Mouse (Mus musculus): ENCODE measurements around the gene Slc36a3. TPM values are rescaled to one million over a fixed set of nuclear protein-coding genes. Genes with fewer than 3 reads are reported as not detected.

Gene Slc36a3
- polyA plus RNA-seq, 1 experiment = 0.11 TPM

DNA sequence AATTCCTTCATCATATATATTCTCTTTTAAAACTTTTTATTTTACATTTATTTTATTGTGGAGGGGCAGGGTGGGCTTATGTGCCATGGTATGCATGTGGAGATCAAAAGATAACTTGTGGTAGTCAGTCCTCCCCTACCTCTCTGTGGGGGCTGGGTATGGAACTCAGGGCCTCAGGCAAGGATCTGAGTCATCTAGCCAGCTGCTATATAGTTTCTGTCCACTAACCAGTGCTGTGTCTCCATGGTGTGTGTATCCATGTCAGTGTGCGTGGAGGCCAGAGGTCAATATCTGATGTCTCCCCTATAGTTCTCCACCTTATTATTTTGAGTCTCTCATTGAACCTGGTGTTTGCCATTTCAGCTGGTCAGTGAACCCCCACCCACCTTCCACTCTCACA lies 17.1 kb downstream of the Slc36a3 start:
- Histone ChIP-seq H3K4me1 (ENCODE audit: control insufficient read depth, insufficient read depth, low read length) (no peaks in the 10 kb centered on the region), H3K4me3 (ENCODE audit: insufficient read depth, low read depth, low read length) (no peak overlapping the region), H3K36me3 (ENCODE audit: control insufficient read depth, insufficient read depth, low read length) (no peaks in the 10 kb centered on the region), H3K27me3 (replicated peaks; ENCODE audit: control insufficient read depth, insufficient read depth, low read length) (no peaks in the 10 kb centered on the region), H3K27ac (ENCODE audit: insufficient read depth, low read depth, low read length) (no peak overlapping the region)
- DNase-seq = no peak
- 100% methylated on average over 1 of the region's 1 CpGs for WGBS
- no peak for TF ChIP-seq POLR2A (IDR thresholded peaks at IDR 0.05; ENCODE audit: low read depth, low read length)
- TF ChIP-seq CTCF (conservative IDR thresholded peaks at IDR 0.05; ENCODE audit: insufficient read depth, insufficient read length, low read depth, low read length) = no peak

DNA sequence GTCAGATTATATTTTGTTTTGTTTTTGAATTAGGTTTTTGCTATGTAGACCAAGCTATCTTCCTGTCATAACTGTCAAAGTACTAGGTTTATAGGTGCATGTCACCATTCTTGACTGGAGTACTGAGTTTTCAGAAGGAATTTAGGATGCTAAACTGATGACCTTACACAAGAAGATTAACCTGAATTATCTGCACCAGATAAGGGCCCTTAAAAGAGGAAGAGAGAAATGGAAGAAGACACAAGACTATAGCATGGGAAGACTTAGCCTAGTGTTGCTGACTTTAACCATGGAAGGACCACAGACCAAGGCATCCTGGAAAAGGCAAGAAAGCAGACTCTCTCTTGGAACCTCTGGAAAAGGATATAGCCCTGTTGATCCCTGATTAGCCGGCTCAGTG lies 18.3 kb downstream of the Slc36a3 start:
- H3K4me3 ChIP-seq (ENCODE audit: insufficient read depth, low read depth, low read length) = no peak overlapping the region
- H3K27ac ChIP-seq (ENCODE audit: insufficient read depth, low read depth, low read length) = no peak overlapping the region
- no peaks in the 10 kb centered on the region for H3K4me1 ChIP-seq (ENCODE audit: control insufficient read depth, insufficient read depth, low read length)
- TF ChIP-seq CTCF (conservative IDR thresholded peaks at IDR 0.05; ENCODE audit: insufficient read depth, insufficient read length, low read depth, low read length) (no peak), POLR2A (IDR thresholded peaks at IDR 0.05; ENCODE audit: low read depth, low read length) (no peak)
- no peaks in the 10 kb centered on the region for H3K27me3 ChIP-seq (replicated peaks; ENCODE audit: control insufficient read depth, insufficient read depth, low read length)
- H3K36me3 ChIP-seq (ENCODE audit: control insufficient read depth, insufficient read depth, low read length) = no peaks in the 10 kb centered on the region
- DNase-seq = no peak
- WGBS = 100% methylated on average over 1 of the region's 1 CpGs

DNA sequence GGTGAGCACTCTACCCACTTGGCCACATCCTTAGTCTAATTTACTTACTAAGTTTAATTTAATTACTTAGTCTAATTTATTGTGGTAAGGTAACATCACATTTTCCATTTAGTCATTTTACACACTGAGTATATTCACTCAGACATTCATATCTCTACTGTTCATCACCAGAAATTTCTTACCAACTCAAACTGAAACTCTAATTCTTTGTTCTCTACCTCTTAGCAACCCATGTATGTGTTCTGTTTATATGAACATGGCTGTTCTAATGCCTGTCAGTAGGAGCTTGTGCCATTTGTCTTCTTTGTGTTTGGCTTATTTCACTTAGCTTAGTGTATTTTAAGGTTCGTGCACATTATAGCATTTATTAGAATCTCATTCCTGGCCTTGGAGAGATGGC lies 19.6 kb downstream of the Slc36a3 start:
- DNase-seq = no peak
- TF ChIP-seq CTCF (conservative IDR thresholded peaks at IDR 0.05; ENCODE audit: insufficient read depth, insufficient read length, low read depth, low read length) (no peak), POLR2A (IDR thresholded peaks at IDR 0.05; ENCODE audit: low read depth, low read length) (no peak)
- no peaks in the 10 kb centered on the region for H3K36me3 ChIP-seq (ENCODE audit: control insufficient read depth, insufficient read depth, low read length)
- 67% methylated on average over 1 of the region's 1 CpGs for WGBS
- no peaks in the 10 kb centered on the region for H3K4me1 ChIP-seq (ENCODE audit: control insufficient read depth, insufficient read depth, low read length)
- H3K4me3 ChIP-seq (ENCODE audit: insufficient read depth, low read depth, low read length) = no peak overlapping the region
- no peaks in the 10 kb centered on the region for H3K27me3 ChIP-seq (replicated peaks; ENCODE audit: control insufficient read depth, insufficient read depth, low read length)
- H3K27ac ChIP-seq (ENCODE audit: insufficient read depth, low read depth, low read length) = no peak overlapping the region

DNA sequence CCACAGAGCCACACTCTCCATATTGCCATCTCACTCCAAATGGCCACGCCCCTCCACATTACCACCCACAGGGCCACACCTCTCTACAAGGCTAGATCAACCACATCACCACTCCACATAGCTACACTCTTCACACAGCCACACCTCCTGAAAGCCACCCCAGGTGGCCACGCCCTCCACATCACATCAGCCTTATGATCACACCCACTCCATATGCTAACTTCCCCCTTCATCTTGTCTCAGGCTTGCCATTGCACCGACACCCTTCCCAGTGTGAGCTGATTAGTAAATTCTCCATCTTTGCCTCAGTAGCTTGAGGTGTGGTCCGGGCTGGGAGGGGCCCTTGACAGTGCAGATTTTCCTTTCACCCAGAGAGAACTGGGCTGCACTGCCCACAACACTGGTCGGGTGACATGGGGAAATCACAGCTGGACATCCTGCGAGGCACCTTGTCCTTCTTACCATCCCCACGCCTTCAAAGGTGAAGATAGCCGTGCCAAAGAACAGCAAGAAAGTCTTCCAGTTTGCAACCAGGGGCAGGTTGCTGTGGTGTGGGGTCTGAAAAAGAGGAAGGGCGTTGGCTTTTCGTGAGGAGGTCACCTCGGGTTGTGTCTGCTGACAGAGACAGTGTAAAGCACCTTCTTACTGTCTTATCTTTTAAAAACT lies 20.3 kb downstream of the Slc36a3 start:
- H3K27ac ChIP-seq (ENCODE audit: insufficient read depth, low read depth, low read length) = no peak overlapping the region
- H3K4me1 ChIP-seq (ENCODE audit: control insufficient read depth, insufficient read depth, low read length) = no peaks in the 10 kb centered on the region
- TF ChIP-seq POLR2A (IDR thresholded peaks at IDR 0.05; ENCODE audit: low read depth, low read length) = no peak
- H3K36me3 ChIP-seq (ENCODE audit: control insufficient read depth, insufficient read depth, low read length) = no peaks in the 10 kb centered on the region
- DNase-seq = no peak
- no peak overlapping the region for H3K4me3 ChIP-seq (ENCODE audit: insufficient read depth, low read depth, low read length)
- H3K27me3 ChIP-seq (replicated peaks; ENCODE audit: control insufficient read depth, insufficient read depth, low read length) = no peaks in the 10 kb centered on the region
- WGBS = 89% methylated on average over 11 of the region's 11 CpGs

DNA sequence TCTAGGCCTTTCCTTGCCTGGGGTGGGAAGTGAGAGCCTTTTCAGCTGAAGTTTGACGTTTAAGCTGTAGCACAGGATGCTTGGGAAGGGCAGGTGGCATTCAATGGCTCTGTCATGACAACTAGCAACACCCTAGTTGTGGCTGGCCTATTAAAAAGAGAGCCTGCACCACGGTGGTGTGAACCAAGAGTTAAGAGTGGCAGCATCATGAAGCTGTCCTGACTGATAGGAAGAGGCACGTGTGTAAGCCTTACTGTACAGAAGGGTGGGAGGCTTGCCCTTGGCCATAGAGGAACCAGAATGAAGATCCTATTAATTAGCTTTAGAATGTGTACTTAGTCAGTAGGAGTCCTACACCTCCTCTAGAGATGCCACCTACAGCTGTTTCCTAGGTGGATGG lies 23.1 kb downstream of the Slc36a3 start:
- 73% methylated on average over 3 of the region's 3 CpGs for WGBS
- no peaks in the 10 kb centered on the region for H3K4me1 ChIP-seq (ENCODE audit: control insufficient read depth, insufficient read depth, low read length)
- no peaks in the 10 kb centered on the region for H3K36me3 ChIP-seq (ENCODE audit: control insufficient read depth, insufficient read depth, low read length)
- TF ChIP-seq CTCF (conservative IDR thresholded peaks at IDR 0.05; ENCODE audit: insufficient read depth, insufficient read length, low read depth, low read length) (no peak), POLR2A (IDR thresholded peaks at IDR 0.05; ENCODE audit: low read depth, low read length) (no peak)
- H3K4me3 ChIP-seq (ENCODE audit: insufficient read depth, low read depth, low read length) = no peak overlapping the region
- H3K27ac ChIP-seq (ENCODE audit: insufficient read depth, low read depth, low read length) = no peak overlapping the region
- no peaks in the 10 kb centered on the region for H3K27me3 ChIP-seq (replicated peaks; ENCODE audit: control insufficient read depth, insufficient read depth, low read length)
- DNase-seq = no peak

DNA sequence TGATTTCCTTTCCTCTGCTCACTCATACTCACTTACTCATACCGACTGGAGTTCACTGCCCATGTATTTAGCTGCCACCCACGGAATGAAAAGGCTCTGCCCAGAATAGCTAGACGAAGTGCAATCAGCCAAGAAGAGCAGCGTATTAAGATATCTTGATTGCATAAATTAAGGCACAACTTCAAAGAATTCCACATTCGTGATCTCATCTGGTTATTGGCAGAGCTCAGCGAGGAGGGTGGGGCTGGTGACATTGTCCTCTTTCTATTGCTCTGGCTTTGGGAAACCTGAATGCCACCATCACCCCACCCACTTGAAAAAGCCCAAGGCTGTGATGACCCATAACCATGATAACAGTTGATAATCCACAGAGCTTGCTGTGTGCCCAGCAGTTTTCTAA lies 23.6 kb downstream of the Slc36a3 start:
- H3K36me3 ChIP-seq (ENCODE audit: control insufficient read depth, insufficient read depth, low read length) = no peaks in the 10 kb centered on the region
- no peak for TF ChIP-seq CTCF (conservative IDR thresholded peaks at IDR 0.05; ENCODE audit: insufficient read depth, insufficient read length, low read depth, low read length)
- no peak for TF ChIP-seq POLR2A (IDR thresholded peaks at IDR 0.05; ENCODE audit: low read depth, low read length)
- WGBS = 62% methylated on average over 6 of the region's 6 CpGs
- no peaks in the 10 kb centered on the region for H3K27me3 ChIP-seq (replicated peaks; ENCODE audit: control insufficient read depth, insufficient read depth, low read length)
- H3K27ac ChIP-seq (ENCODE audit: insufficient read depth, low read depth, low read length) = no peak overlapping the region
- no peak for DNase-seq
- H3K4me1 ChIP-seq (ENCODE audit: control insufficient read depth, insufficient read depth, low read length) = no peaks in the 10 kb centered on the region
- no peak overlapping the region for H3K4me3 ChIP-seq (ENCODE audit: insufficient read depth, low read depth, low read length)

DNA sequence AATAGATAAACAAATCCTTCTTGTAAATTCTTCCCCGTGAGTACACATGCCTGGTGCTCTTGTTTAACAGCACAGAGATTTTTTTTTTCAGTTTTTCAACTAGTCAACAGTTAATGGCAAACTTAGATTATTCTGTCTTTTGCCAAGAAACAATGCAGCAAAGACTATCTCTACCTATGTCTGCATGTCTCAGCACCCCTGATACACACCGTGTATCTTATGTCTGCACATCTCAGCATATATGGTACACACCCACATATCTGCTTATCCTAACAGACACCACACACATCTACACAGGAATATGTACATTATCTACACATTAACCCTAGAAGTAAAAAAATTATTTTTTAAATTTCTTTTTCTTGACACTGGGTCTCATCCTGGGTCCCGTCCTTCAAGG lies 24.8 kb downstream of the Slc36a3 start:
- WGBS = 53% methylated on average over 3 of the region's 3 CpGs
- DNase-seq = no peak
- Histone ChIP-seq H3K27me3 (replicated peaks; ENCODE audit: control insufficient read depth, insufficient read depth, low read length) (no peaks in the 10 kb centered on the region), H3K4me3 (ENCODE audit: insufficient read depth, low read depth, low read length) (no peak overlapping the region), H3K4me1 (ENCODE audit: control insufficient read depth, insufficient read depth, low read length) (no peaks in the 10 kb centered on the region), H3K36me3 (ENCODE audit: control insufficient read depth, insufficient read depth, low read length) (no peaks in the 10 kb centered on the region), H3K27ac (ENCODE audit: insufficient read depth, low read depth, low read length) (no peak overlapping the region)
- TF ChIP-seq POLR2A (IDR thresholded peaks at IDR 0.05; ENCODE audit: low read depth, low read length) = no peak
- TF ChIP-seq CTCF (conservative IDR thresholded peaks at IDR 0.05; ENCODE audit: insufficient read depth, insufficient read length, low read depth, low read length) = no peak

Measured in kidney, adult 2 months (tissue).